Mouse (Mus musculus) lung, adult 2 months (tissue): ENCODE data around the gene Tead4.
"Not testable (repeated sequence)": the region's sequence is repeated elsewhere in the genome, so short reads cannot be mapped to it uniquely, and the experiment has no call there.

ENCODE experiments used
- CTCF ChIP-seq: fragments of 200-500 bp; IDR thresholded peaks from 2 replicates; pipeline ENCODE4 v1.5.1; 2011; ENCODE audit warnings: mild to moderate bottlenecking, low read length, control low read depth; ENCODE audit not compliant: insufficient read depth
- POLR2A ChIP-seq: fragments of 200-500 bp; IDR thresholded peaks from 2 replicates; pipeline ENCODE4 v1.6.1; 2011; ENCODE audit warnings: low read depth, mild to moderate bottlenecking, control low read depth, low read length, borderline replicate concordance; ENCODE audit errors: extremely low read depth

DNA sequence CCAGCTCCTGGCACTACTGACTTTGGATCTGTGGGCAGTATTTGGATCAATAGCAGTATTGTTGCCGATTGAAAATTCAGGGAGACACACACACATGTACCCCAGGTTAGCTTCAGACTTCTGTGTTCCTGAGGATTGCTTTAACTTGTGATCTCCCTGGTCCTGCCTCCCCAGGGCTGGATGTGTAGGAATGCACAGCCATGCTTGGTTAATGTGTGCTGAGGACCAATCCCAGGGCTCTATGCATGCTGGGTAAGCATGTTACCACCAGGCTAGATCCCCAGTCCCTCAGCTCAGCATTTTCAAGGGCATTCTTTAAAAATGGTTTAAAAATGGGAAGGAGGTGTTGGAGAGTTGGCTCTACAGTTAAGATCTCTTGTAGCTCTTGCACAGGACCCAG lies 91.4 kb downstream of the Tead4 start:
- TF ChIP-seq CTCF, POLR2A: not testable (repeated sequence)
